Mouse (Mus musculus): ENCODE measurements around the gene Kcnma1. TPM values are rescaled to one million over a fixed set of nuclear protein-coding genes. Genes with fewer than 3 reads are reported as not detected.

Kcnma1 gene
- polyA plus RNA-seq, 1 experiment from 2014 or later = 0.16 TPM

DNA sequence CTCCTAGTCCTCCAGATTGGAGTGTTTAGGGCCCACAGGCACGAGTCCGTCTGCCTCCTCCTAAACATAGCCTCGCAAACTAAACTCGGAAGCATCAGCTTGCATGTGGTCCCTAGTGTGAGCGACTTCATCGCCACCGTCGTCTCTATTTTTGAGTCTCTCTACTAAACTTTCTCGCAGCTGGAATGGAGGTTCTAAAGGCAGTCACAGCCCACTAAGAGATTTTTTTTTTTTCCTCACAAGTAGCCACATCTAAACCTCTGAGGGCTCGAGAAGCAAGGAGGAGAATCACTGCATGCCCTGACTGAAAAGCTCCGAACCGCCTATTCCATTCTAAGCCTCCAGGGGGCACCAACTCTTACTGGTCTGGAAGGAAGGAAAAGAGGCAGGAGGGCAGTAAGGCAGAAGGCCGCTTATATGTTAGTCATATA is 223.0 kb downstream of the Kcnma1 start:
- Histone ChIP-seq H3K27ac (no peak overlapping the region), H3K9me3 (no peaks in the 10 kb centered on the region), H3K27me3 (ENCODE audit: insufficient read depth, poor library complexity, severe bottlenecking) (peaks cover 4% of the 10 kb centered on the region; the same call in 1 of the 2 replicates), H3K4me1 (peaks cover 9% of the 10 kb centered on the region; the same call in 1 of the 2 replicates), H3K4me3 (no peak overlapping the region), H3K36me3 (no peaks in the 10 kb centered on the region)
- WGBS = 54% methylated on average over 13 of the region's 13 CpGs
- no peak for DNase-seq (ENCODE audit: low spot score)

DNA sequence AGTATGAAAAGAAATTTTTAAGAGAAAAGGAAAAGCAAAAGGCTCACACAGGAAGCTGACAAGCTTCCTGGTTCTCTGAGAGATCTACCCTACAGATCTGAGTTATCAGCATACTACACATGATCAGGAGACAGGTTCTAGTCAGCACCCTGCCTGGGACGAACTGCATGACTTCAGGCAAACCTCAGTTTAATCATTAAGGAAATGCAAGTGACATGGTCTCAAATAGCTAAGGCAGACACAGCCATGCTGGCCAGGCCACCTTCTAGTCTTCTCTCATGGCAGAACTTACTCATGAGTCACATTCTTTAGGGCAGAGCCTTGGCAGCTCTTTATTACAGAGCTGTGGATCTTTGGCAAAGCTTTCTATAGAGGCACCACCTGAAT is 227.6 kb downstream of the Kcnma1 start:
- DNase-seq (ENCODE audit: low spot score) = no peak
- Histone ChIP-seq H3K4me1 (no peaks in the 10 kb centered on the region), H3K36me3 (no peaks in the 10 kb centered on the region), H3K4me3 (no peak overlapping the region), H3K27me3 (ENCODE audit: insufficient read depth, poor library complexity, severe bottlenecking) (no peaks in the 10 kb centered on the region), H3K9me3 (no peaks in the 10 kb centered on the region), H3K27ac (no peak overlapping the region)
- 20% methylated on average over 1 of the region's 1 CpGs for WGBS

DNA sequence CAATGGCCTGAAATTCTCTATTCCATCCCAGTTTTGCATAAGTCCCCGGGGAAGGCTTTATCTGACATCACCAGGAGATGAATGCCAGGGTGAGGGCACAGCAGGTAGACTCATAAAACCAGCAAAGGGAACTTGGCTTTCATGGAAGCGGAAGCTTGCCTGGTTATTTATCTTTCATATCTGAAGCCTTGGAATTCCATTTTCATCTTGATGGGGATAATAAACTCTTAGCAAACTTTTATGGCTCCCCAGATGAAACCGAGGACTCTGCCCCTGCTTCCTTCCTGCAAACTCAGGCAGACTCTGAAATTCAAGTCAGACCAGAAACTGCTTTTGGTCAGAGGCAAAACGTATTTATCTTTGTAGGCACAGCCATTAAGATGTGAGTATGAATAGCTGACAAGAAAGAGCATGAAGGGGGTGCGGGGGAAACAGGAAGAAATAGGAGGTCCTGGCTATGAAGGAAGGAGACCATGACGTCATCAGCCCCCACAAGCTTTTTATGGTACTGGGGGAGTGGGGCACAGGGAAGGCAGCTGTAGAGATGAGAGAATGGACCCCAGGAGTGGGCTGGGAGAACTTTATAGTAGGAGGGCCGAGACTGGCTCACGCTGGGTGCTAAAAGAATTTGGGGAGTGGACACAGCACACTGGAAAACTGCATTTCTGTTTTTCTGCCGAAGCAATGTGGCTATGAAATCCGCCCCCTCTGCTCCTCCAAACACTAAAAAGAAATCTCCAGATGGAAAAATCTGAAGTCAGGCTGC is 228.2 kb downstream of the Kcnma1 start:
- Histone ChIP-seq H3K9me3 (no peaks in the 10 kb centered on the region), H3K36me3 (no peaks in the 10 kb centered on the region), H3K4me1 (no peaks in the 10 kb centered on the region), H3K27me3 (ENCODE audit: insufficient read depth, poor library complexity, severe bottlenecking) (no peaks in the 10 kb centered on the region), H3K4me3 (no peak overlapping the region), H3K27ac (no peak overlapping the region)
- no peak for DNase-seq (ENCODE audit: low spot score)
- WGBS = 53% methylated on average over 10 of the region's 10 CpGs

DNA sequence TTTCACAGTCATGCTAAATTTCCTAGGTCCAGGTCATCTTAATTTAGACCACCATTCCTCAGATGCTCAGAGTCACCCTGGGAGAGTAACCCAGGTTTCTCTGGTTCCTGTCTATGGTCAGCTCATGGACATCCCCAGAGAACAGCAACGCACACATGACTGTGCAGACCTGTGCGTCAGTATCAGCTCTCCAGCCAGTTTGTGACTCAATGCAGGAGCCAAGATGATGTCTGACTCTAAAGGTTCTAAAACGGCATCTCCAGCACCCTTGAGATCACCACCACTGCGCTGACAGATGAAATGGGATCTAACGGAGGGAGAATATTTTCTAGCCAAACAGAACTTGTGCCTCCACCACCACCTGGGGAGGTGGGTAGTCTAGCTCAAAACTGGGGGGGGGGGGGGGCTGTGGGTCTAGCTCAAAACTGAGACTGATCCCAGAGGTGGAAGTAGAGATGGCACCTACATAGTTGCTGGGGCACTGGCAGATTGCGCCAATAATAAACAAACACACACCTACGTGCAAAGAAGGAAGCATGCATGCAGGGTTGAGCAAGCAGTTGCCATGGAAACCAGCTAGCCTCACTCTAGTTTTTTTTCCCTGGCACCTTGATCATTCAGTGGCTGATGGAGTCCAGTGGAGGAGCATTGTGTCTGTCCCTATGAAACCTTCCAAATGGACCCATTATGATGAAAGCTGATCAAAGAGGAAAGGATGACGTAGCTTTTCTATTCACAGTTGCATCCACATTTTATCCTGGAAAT is 231.3 kb downstream of the Kcnma1 start:
- Histone ChIP-seq H3K9me3 (no peaks in the 10 kb centered on the region), H3K4me3 (no peak overlapping the region), H3K36me3 (no peaks in the 10 kb centered on the region), H3K27me3 (ENCODE audit: insufficient read depth, poor library complexity, severe bottlenecking) (no peaks in the 10 kb centered on the region), H3K27ac (no peak overlapping the region), H3K4me1 (no peaks in the 10 kb centered on the region)
- WGBS = 72% methylated on average over 8 of the region's 8 CpGs
- no peak for DNase-seq (ENCODE audit: low spot score)

DNA sequence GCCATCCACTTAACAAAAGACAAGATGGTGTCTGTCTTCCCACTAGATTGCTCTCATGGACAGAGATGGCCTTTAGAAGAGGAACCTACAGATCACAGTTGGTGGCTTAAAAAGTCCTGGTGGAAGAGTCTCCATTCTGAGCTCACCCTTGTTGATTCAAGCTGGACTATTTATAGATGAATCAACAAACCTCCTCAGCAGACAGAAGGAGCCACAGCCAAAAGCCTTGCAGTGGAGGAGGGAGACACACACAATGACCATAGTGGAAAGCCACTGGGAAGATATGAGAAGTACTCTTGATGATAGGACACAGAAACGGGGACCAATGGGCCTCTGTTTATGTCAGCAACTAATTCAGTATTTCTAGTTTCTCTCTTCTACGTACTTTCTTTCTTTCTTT is 239.7 kb downstream of the Kcnma1 start:
- Histone ChIP-seq H3K4me3 (no peak overlapping the region), H3K27ac (no peak overlapping the region), H3K9me3 (no peaks in the 10 kb centered on the region), H3K4me1 (peaks cover 4% of the 10 kb centered on the region; the same call in 1 of the 2 replicates), H3K36me3 (no peaks in the 10 kb centered on the region), H3K27me3 (ENCODE audit: insufficient read depth, poor library complexity, severe bottlenecking) (no peaks in the 10 kb centered on the region)
- WGBS = 46% methylated on average over 2 of the region's 2 CpGs
- DNase-seq (ENCODE audit: low spot score) = no peak

DNA sequence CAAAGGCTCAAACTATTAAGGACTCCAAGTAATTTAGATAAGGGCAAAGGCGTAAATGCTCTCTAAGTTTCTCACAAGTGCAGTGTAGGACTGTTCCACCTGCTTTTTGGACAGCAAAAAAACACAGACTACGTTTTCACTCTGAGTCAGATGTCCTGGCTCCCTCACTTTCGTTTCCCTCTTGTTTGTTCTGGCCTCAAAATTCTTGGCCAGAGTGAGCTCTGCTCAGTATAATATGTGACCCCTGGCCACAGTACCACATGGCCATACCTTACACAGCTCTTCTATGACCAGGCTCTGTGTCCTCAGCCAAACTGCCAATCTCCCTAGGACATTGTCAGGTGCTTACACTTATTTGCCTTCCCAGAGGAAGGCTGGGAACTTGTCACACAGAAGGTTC is 241.6 kb downstream of the Kcnma1 start:
- Histone ChIP-seq H3K9me3 (no peaks in the 10 kb centered on the region), H3K27ac (no peak overlapping the region), H3K36me3 (no peaks in the 10 kb centered on the region), H3K4me3 (no peak overlapping the region), H3K4me1 (peaks cover 4% of the 10 kb centered on the region; the same call in 1 of the 2 replicates), H3K27me3 (ENCODE audit: insufficient read depth, poor library complexity, severe bottlenecking) (no peaks in the 10 kb centered on the region)
- WGBS = 71% methylated on average over 3 of the region's 3 CpGs
- DNase-seq (ENCODE audit: low spot score) = no peak

GRCm38 (mm10) chr14:23771794-23772193 is 242.5 kb downstream of the Kcnma1 start:
- Histone ChIP-seq H3K9me3 (no peaks in the 10 kb centered on the region), H3K27ac (no peak overlapping the region), H3K4me3 (no peak overlapping the region), H3K27me3 (ENCODE audit: insufficient read depth, poor library complexity, severe bottlenecking) (no peaks in the 10 kb centered on the region), H3K36me3 (no peaks in the 10 kb centered on the region), H3K4me1 (peaks cover 4% of the 10 kb centered on the region; the same call in 1 of the 2 replicates)
- WGBS = 63% methylated on average over 1 of the region's 1 CpGs
- DNase-seq (ENCODE audit: low spot score) = no peak

- no peaks in the 10 kb centered on the region for H3K27me3 ChIP-seq (ENCODE audit: insufficient read depth, poor library complexity, severe bottlenecking)
- 66% methylated on average over 2 of the region's 2 CpGs for WGBS
- no peak for DNase-seq (ENCODE audit: low spot score)
These were observed 251.8 kb downstream of the Kcnma1 start for GRCm38 (mm10) chr14:23762471-23762870.

DNA sequence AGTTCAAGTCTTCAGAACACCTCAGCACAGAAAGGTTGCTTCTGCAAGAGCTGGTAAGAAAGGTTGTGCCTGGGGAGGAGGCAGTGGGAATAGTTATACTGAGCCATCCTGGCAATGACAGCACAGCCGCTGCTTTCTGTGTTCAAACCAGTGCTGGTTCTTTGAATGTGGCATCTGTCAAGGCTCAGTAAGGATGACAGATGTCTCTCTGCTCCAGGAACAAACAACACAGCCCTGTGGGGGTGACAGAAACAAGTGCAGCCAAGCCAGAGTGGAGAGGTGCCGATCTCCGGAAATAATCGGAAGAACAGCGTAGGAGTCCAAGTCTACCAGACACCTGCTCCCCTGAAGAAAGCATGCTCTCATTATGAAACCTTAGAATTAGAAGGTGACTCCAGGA is 254.7 kb downstream of the Kcnma1 start:
- Histone ChIP-seq H3K4me1 (no peaks in the 10 kb centered on the region), H3K9me3 (no peaks in the 10 kb centered on the region), H3K36me3 (no peaks in the 10 kb centered on the region), H3K27ac (no peak overlapping the region), H3K27me3 (ENCODE audit: insufficient read depth, poor library complexity, severe bottlenecking) (no peaks in the 10 kb centered on the region), H3K4me3 (no peak overlapping the region)
- 80% methylated on average over 5 of the region's 5 CpGs for WGBS
- DNase-seq (ENCODE audit: low spot score) = no peak

More at GRCm38 (mm10) chr14:23762471-23762870, 251.8 kb downstream of the Kcnma1 start:
- Histone ChIP-seq H3K4me3 (no peak overlapping the region), H3K36me3 (no peaks in the 10 kb centered on the region), H3K4me1 (no peaks in the 10 kb centered on the region), H3K9me3 (no peaks in the 10 kb centered on the region), H3K27ac (no peak overlapping the region)

DNA sequence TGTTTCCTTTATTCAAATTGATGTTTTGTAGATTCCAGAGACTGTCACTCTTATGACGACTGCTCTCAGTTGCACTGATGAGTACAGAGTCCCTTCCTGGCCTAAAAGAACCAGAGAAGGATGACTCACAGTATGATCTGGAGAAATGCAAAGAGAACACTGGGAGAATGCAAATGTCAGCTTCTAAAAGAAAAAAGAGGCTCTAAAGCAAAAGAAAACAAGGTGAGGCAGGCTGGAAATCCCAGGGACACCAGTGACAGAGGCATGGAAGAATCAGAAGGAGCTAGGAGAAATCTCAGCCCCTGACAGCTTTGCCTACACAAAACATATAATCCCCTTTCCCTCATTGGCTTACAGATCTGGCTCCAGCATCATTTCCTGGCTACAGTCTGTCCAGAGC is 255.9 kb downstream of the Kcnma1 start:
- 50% methylated on average over 1 of the region's 1 CpGs for WGBS

DNA sequence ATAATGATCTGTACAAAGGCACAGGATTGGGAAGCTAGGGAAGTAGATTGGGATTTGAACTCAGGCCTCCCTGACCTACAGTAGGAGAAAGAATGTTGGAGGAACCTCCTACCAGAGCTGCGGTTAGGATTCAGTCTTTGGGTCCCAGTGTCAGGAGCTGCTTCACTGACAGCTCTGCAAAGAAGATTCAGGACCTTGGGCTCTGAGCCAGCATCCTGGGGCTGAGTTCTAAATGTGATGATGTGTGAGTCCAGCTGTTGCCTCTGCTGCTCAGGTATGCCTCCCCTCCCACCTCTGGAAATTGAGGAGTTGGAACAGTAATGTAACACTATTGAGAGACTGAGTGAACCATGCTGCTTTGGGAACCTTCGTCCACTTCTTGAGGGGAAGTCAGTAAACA is 266.3 kb downstream of the Kcnma1 start:
- DNase-seq (ENCODE audit: low spot score) = no peak
- Histone ChIP-seq H3K36me3 (no peaks in the 10 kb centered on the region), H3K9me3 (no peaks in the 10 kb centered on the region), H3K4me1 (no peaks in the 10 kb centered on the region), H3K27ac (no peak overlapping the region), H3K27me3 (ENCODE audit: insufficient read depth, poor library complexity, severe bottlenecking) (no peaks in the 10 kb centered on the region), H3K4me3 (no peak overlapping the region)
- 69% methylated on average over 2 of the region's 2 CpGs for WGBS

More for the DNA sequence above, 255.9 kb downstream of the Kcnma1 start:
- DNase-seq (ENCODE audit: low spot score) = no peak
- Histone ChIP-seq H3K36me3 (no peaks in the 10 kb centered on the region), H3K4me3 (no peak overlapping the region), H3K9me3 (no peaks in the 10 kb centered on the region), H3K4me1 (no peaks in the 10 kb centered on the region), H3K27ac (no peak overlapping the region), H3K27me3 (ENCODE audit: insufficient read depth, poor library complexity, severe bottlenecking) (no peaks in the 10 kb centered on the region)

- Histone ChIP-seq H3K27me3 (ENCODE audit: insufficient read depth, poor library complexity, severe bottlenecking) (no peaks in the 10 kb centered on the region), H3K36me3 (no peaks in the 10 kb centered on the region), H3K4me3 (no peak overlapping the region), H3K9me3 (no peaks in the 10 kb centered on the region), H3K27ac (no peak overlapping the region), H3K4me1 (no peaks in the 10 kb centered on the region)
- no peak for DNase-seq (ENCODE audit: low spot score)
- WGBS = 86% methylated on average over 4 of the region's 4 CpGs
These were observed 267.3 kb downstream of the Kcnma1 start for GRCm38 (mm10) chr14:23746976-23747375.

DNA sequence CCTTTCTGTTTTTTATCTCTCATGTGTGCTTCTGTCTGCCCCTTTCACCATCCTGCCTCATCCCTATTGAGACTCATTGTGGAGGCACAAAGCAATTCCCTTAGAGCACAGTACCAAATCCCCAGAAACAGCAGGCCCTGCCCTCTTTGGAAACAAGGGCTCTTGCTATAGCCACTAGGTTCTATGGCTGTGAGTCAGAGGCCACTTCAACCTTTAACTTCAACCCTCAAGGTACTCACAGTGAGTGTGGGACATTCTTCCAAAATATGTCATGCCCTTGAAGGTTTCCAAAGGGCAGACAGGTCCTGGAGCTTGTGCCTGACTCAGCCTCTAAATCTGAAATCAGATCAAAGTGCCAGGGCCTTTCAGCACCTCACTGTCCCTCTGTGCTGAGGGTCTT is 272.8 kb downstream of the Kcnma1 start:
- H3K27me3 ChIP-seq (ENCODE audit: insufficient read depth, poor library complexity, severe bottlenecking) = no peaks in the 10 kb centered on the region
- H3K36me3 ChIP-seq = no peaks in the 10 kb centered on the region
- no peak overlapping the region for H3K27ac ChIP-seq
- no peaks in the 10 kb centered on the region for H3K4me1 ChIP-seq
- H3K4me3 ChIP-seq = no peak overlapping the region
- DNase-seq (ENCODE audit: low spot score) = no peak
- H3K9me3 ChIP-seq = no peaks in the 10 kb centered on the region
